Mouse (Mus musculus): Measurements from ENCODE around the gene Apol7e. TPM values are rescaled to one million over a fixed set of nuclear protein-coding genes. Genes with fewer than 3 reads are reported as not detected.
"Not testable (repeated sequence)": the region's sequence is repeated elsewhere in the genome, so short reads cannot be mapped to it uniquely, and the experiment has no call there.

Apol7e gene
- total RNA-seq, 1 experiment = 0.13 TPM

DNA sequence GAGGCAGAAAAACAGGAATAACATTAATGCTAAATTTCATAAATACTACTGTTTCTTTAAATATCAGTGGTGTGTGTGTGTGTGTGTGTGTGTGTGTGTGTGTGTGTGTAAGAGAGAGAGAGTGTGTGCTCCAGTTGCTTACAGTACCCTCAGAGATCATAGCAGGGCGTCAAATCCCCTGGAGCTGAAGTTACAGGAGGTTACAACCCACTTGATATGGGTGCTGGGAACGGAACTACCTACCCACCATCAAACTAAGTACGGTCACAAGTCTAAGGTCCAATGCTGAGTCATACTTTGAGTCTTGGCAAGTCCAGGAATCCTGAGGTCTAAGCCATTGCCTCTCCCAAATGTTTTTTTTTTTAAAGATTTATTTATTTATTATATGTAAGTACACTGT lies 29.1 kb downstream of the Apol7e start:
- H3K9ac ChIP-seq (ENCODE audit: insufficient read depth, low read depth, low read length, poor library complexity, severe bottlenecking); H3K4me3 ChIP-seq (ENCODE audit: insufficient read depth in 1 of 2, low read depth in 1 of 2, low read length in 2 of 2, poor library complexity in 1 of 2, severe bottlenecking in 1 of 2); H3K4me1 ChIP-seq (ENCODE audit: control insufficient read depth in 2 of 2, insufficient read depth in 2 of 2, low read length in 2 of 2, poor library complexity in 1 of 2); H3K27ac ChIP-seq (ENCODE audit: insufficient read depth, low read depth, low read length, poor library complexity, severe bottlenecking); in situ Hi-C loops (cut with MboI; ENCODE audit: low sequenced_read_pairs in 2 of 2, unreplicated experiment in 2 of 2); H3K9me3 ChIP-seq (ENCODE audit: control insufficient read depth, insufficient read depth, low read depth, low read length); DNase-seq (ENCODE audit: low read depth, low spot score); H3K36me3 ChIP-seq (ENCODE audit: control insufficient read depth, insufficient read depth, low read length, poor library complexity, severe bottlenecking): not testable (repeated sequence)

DNA sequence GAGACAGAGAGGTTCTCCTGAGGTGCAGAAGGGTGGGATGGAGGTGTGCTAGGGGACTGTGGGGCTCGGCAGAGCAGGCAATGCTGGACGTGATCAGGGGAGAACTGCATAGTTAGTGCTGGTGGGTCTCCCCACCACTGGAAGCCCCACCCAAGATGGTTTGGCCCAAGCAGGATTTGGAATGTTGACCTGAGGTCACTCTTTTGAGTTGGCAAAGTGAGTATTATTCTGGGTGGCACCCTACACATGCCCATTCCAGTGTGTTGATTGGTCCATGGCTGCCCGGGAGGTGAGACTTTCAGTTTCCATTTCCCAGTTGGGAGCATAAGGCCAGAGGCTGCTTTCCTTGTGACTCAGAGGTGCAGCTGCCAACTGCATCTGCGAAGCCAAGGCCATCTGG lies 30.1 kb downstream of the Apol7e start, which contains the start of gene Apol9b:
Apol9b (plus strand) TSS at position 301 of the 400 bp plus-strand sequence.
- H3K36me3 ChIP-seq (ENCODE audit: control insufficient read depth, insufficient read depth, low read length, poor library complexity, severe bottlenecking); H3K9ac ChIP-seq (ENCODE audit: insufficient read depth, low read depth, low read length, poor library complexity, severe bottlenecking); H3K9me3 ChIP-seq (ENCODE audit: control insufficient read depth, insufficient read depth, low read depth, low read length); H3K4me3 ChIP-seq (ENCODE audit: insufficient read depth in 1 of 2, low read depth in 1 of 2, low read length in 2 of 2, poor library complexity in 1 of 2, severe bottlenecking in 1 of 2); H3K4me1 ChIP-seq (ENCODE audit: control insufficient read depth in 2 of 2, insufficient read depth in 2 of 2, low read length in 2 of 2, poor library complexity in 1 of 2); H3K27ac ChIP-seq (ENCODE audit: insufficient read depth, low read depth, low read length, poor library complexity, severe bottlenecking); DNase-seq (ENCODE audit: low read depth, low spot score); in situ Hi-C loops (cut with MboI; ENCODE audit: low sequenced_read_pairs in 2 of 2, unreplicated experiment in 2 of 2): not testable (repeated sequence)

DNA sequence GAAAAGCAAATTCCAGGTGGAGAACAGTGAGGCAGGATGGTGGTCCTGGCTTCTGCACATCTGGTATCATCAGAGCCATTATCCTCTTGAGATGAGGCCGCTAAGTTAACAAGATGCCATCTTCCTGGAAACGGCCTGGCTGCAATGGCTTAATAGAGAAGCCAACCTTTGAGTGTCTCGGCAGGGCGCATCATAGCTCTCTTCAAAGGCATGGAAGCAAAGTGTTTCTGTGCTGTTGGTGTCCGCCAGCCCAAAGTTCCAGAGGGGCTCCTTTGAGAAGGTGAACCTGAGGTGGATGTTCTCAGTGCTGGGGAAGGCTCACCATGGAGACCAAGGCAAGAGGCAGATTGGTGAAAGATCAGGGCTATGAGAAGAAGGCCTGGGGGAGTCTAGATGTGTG lies 32.9 kb downstream of the Apol7e start:
- TF ChIP-seq ZNF384 (IDR thresholded peaks at IDR 0.05; ENCODE audit: low read depth, low read length) (no peak), CHD2 (IDR thresholded peaks at IDR 0.05; ENCODE audit: low read depth, low read length) (no peak), MAFK (IDR thresholded peaks at IDR 0.05; ENCODE audit: insufficient read depth, low read depth, low read length) (no peak), ZC3H11A (IDR thresholded peaks at IDR 0.05; ENCODE audit: borderline replicate concordance, low read depth, low read length) (no peak), HCFC1 (IDR thresholded peaks at IDR 0.05; ENCODE audit: borderline replicate concordance, insufficient read depth, low read length) (no peak)
- Histone ChIP-seq H3K4me3 (ENCODE audit: insufficient read depth in 1 of 2, low read depth in 1 of 2, low read length in 2 of 2, poor library complexity in 1 of 2, severe bottlenecking in 1 of 2) (no peak overlapping the region), H3K4me1 (ENCODE audit: control insufficient read depth in 2 of 2, insufficient read depth in 2 of 2, low read length in 2 of 2, poor library complexity in 1 of 2) (no peaks in the 10 kb centered on the region), H3K27ac (ENCODE audit: insufficient read depth, low read depth, low read length, poor library complexity, severe bottlenecking) (no peak overlapping the region), H3K36me3 (ENCODE audit: control insufficient read depth, insufficient read depth, low read length, poor library complexity, severe bottlenecking) (no peaks in the 10 kb centered on the region), H3K9ac (ENCODE audit: insufficient read depth, low read depth, low read length, poor library complexity, severe bottlenecking) (no peak overlapping the region), H3K9me3 (ENCODE audit: control insufficient read depth, insufficient read depth, low read depth, low read length) (no peaks in the 10 kb centered on the region)
- in situ Hi-C loops (cut with MboI; ENCODE audit: low sequenced_read_pairs in 2 of 2, unreplicated experiment in 2 of 2) = no loop called here
- DNase-seq (ENCODE audit: low read depth, low spot score) = no peak

DNA sequence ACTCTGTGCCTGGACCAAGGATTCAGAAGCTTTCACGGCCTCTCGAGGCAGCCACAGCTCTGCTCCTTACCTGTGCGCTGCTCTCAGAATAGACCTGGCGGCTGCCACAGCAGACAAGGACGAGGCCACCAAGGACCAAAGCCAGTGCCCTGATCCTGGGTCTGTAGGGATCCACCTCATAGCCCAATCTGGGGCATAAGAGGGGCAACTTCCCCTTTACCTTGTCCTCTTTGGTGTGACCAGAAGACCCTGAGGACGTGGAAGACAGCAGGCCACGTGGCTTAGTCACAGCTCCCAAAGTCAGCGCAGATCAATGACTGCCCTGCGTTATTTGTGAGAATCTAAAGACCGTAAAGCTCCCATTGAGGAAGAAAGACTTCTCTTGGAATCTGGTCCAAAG lies 34.2 kb downstream of the Apol7e start:
- DNase-seq (ENCODE audit: low read depth, low spot score); H3K9me3 ChIP-seq (ENCODE audit: control insufficient read depth, insufficient read depth, low read depth, low read length); H3K4me3 ChIP-seq (ENCODE audit: insufficient read depth in 1 of 2, low read depth in 1 of 2, low read length in 2 of 2, poor library complexity in 1 of 2, severe bottlenecking in 1 of 2); H3K4me1 ChIP-seq (ENCODE audit: control insufficient read depth in 2 of 2, insufficient read depth in 2 of 2, low read length in 2 of 2, poor library complexity in 1 of 2); H3K9ac ChIP-seq (ENCODE audit: insufficient read depth, low read depth, low read length, poor library complexity, severe bottlenecking); H3K27ac ChIP-seq (ENCODE audit: insufficient read depth, low read depth, low read length, poor library complexity, severe bottlenecking); in situ Hi-C loops (cut with MboI; ENCODE audit: low sequenced_read_pairs in 2 of 2, unreplicated experiment in 2 of 2); H3K36me3 ChIP-seq (ENCODE audit: control insufficient read depth, insufficient read depth, low read length, poor library complexity, severe bottlenecking): not testable (repeated sequence)

DNA sequence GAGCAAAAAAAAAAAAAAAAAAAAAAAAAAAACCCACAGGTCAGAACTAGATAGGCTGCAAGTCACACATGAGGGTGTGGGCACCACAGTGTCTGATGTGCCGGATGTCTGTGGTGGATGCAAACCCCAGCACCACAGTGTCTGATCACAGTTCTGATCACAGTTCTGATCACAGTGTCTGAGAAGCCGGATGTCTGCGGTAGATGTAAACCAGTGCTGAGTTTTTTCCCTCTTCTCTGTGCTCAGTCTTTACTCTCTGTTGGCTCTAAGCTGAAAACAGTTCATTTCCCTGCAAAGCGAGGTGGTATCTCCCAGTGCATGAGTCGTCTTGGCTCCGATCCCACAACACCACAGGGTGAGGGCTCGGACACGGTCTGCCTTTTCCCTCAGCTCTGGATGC lies 34.7 kb downstream of the Apol7e start:
- in situ Hi-C loops (cut with MboI; ENCODE audit: low sequenced_read_pairs in 2 of 2, unreplicated experiment in 2 of 2); H3K9me3 ChIP-seq (ENCODE audit: control insufficient read depth, insufficient read depth, low read depth, low read length); H3K9ac ChIP-seq (ENCODE audit: insufficient read depth, low read depth, low read length, poor library complexity, severe bottlenecking); H3K36me3 ChIP-seq (ENCODE audit: control insufficient read depth, insufficient read depth, low read length, poor library complexity, severe bottlenecking); H3K4me3 ChIP-seq (ENCODE audit: insufficient read depth in 1 of 2, low read depth in 1 of 2, low read length in 2 of 2, poor library complexity in 1 of 2, severe bottlenecking in 1 of 2); H3K4me1 ChIP-seq (ENCODE audit: control insufficient read depth in 2 of 2, insufficient read depth in 2 of 2, low read length in 2 of 2, poor library complexity in 1 of 2); H3K27ac ChIP-seq (ENCODE audit: insufficient read depth, low read depth, low read length, poor library complexity, severe bottlenecking); DNase-seq (ENCODE audit: low read depth, low spot score): not testable (repeated sequence)

DNA sequence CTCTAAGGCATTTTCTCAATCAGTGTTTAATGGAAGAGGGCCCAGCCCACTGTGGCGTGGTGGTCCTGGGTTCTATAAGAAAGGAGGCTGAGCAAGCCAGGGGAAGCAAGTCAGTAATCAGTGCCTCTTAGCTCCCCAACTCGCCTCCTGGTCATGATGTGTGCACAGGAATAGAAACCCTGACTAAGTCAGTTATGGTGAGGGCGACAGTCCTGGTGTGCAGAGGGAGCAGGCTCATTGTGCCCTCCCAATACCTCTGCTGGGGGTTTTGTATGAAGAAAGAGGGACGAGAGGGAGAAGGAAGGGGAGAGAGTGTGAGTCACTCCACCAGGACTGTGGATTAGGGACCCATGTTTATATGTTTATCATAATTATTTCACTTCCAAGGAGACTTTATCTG lies 35.2 kb downstream of the Apol7e start:
- H3K9ac ChIP-seq (ENCODE audit: insufficient read depth, low read depth, low read length, poor library complexity, severe bottlenecking); H3K4me1 ChIP-seq (ENCODE audit: control insufficient read depth in 2 of 2, insufficient read depth in 2 of 2, low read length in 2 of 2, poor library complexity in 1 of 2); in situ Hi-C loops (cut with MboI; ENCODE audit: low sequenced_read_pairs in 2 of 2, unreplicated experiment in 2 of 2); H3K9me3 ChIP-seq (ENCODE audit: control insufficient read depth, insufficient read depth, low read depth, low read length); H3K27ac ChIP-seq (ENCODE audit: insufficient read depth, low read depth, low read length, poor library complexity, severe bottlenecking); H3K36me3 ChIP-seq (ENCODE audit: control insufficient read depth, insufficient read depth, low read length, poor library complexity, severe bottlenecking); DNase-seq (ENCODE audit: low read depth, low spot score); H3K4me3 ChIP-seq (ENCODE audit: insufficient read depth in 1 of 2, low read depth in 1 of 2, low read length in 2 of 2, poor library complexity in 1 of 2, severe bottlenecking in 1 of 2): not testable (repeated sequence)

Data from ES-E14 (cell line).